ENCODE assay signal across 19 mouse cellular contexts in the genomic region with DNA sequence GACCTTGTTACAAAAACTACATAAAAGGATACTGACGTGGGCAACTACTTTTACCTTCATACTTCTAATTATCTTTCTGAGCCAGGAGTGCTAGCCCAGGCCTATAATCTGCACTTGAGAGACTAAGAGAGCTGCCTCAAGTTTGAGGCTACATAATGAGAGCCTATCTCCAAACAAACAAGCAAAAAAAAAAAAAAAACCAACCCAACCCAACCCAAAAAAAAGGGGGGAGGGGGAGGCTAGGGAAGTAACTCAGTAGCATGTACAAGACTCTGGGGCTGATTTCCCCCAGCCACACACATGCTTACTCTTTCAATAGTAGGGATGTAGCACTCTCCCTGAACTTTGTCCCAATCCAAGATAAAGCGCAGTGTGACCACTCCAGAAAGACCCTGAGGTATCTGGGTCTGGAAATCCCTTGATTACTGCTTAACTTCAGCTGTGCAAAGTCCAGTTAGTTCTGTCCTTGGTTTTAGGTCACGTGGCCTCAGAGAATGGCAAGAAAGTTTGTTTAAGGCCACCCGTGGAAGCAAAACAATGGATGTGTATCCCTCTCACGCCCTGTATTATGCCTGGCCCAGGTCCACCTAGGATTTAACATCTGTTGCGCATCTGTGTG. TPM values are rescaled to one million over a fixed set of nuclear protein-coding genes. Genes with fewer than 3 reads are reported as not detected.
DNase-seq lines count a peak whose midpoint lies in the region; ATAC-seq lines count a peak whose summit lies in the region.
"Had no signal": no experiment of that assay in that cellular context is flagged by ENCODE, and none has a peak within 500 bp of the region (broad histone marks: within the 10 kb centered on the region; RNA-seq: fewer than 3 reads in every experiment).

No protein-coding gene starts in this region.

- no peak overlapping the region for H3K9ac ChIP-seq in intestine, embryonic 14.5 days (ENCODE audit: low read length)
- H3K9ac ChIP-seq: limb, embryonic 13.5 days; liver, embryonic 15.5 days; midbrain, embryonic 13.5 days; neural tube, embryonic 13.5 days; stomach, embryonic 15.5 days had no signal

- no peak overlapping the region for H3K27ac ChIP-seq in intestine, embryonic 14.5 days (ENCODE audit: low read depth)
- H3K27ac ChIP-seq: forebrain, embryonic 10.5 days; limb, embryonic 13.5 days; liver, embryonic 15.5 days; midbrain, embryonic 13.5 days; neural tube, embryonic 13.5 days; stomach, embryonic 15.5 days had no signal

- no peaks in the 10 kb centered on the region for H3K36me3 ChIP-seq in intestine, embryonic 14.5 days (ENCODE audit: control insufficient read depth, insufficient read depth, low read length)
- H3K36me3 ChIP-seq: forebrain, embryonic 10.5 days; limb, embryonic 13.5 days; liver, embryonic 15.5 days; midbrain, embryonic 13.5 days; neural tube, embryonic 13.5 days; stomach, embryonic 15.5 days had no signal

- peak; percentile 14; the same call in 1 of the 2 replicates for ATAC-seq in intestine, embryonic 14.5 days (replicated peaks; ENCODE audit: low FRiP score, low TSS enrichment, low read depth)
- ATAC-seq: CD4-positive, CD25-positive, alpha-beta regulatory T cell, adult 4 months; hindbrain, embryonic 16.5 days; midbrain, embryonic 13.5 days had no signal

- WGBS in intestine, embryonic 14.5 days: 69% methylated on average over 6 of the region's 6 CpGs

- H3K27me3 ChIP-seq in intestine, embryonic 14.5 days (replicated peaks; ENCODE audit: control insufficient read depth, insufficient read depth, low read length): no peaks in the 10 kb centered on the region; the same call in 1 of the 2 replicates
- H3K27me3 ChIP-seq: limb, embryonic 13.5 days; liver, embryonic 15.5 days; stomach, embryonic 15.5 days had no signal

- DNase-seq in testis, postnatal 14 days (ENCODE audit: low spot score): peak; percentile 6
- no peak for DNase-seq in testis, postnatal 10 days (ENCODE audit: low spot score)
- no peak for DNase-seq in intestine, embryonic 14.5 days (ENCODE audit: low spot score)
- peak; percentile 39 to 59 for DNase-seq in kidney, postnatal 25 days
- DNase-seq in thymus, postnatal 10 days (ENCODE audit: low spot score in 2 of 2): no peak
- DNase-seq in frontal cortex, postnatal 14 days (ENCODE audit: low spot score in 2 of 2): no peak
- no peak for DNase-seq in adrenal gland, postnatal 4 days (ENCODE audit: low spot score in 2 of 2)
- DNase-seq: cerebellum, adult 2 months; gastrocnemius, postnatal 10 days; right cerebral cortex, postnatal 25 days; thymus, postnatal 14 days had no signal

- no peak overlapping the region for H3K4me3 ChIP-seq in intestine, embryonic 14.5 days (ENCODE audit: low read depth, low read length)
- H3K4me3 ChIP-seq: forebrain, embryonic 10.5 days; limb, embryonic 13.5 days; liver, embryonic 15.5 days; midbrain, embryonic 13.5 days; neural tube, embryonic 13.5 days; stomach, embryonic 15.5 days had no signal

- no peaks in the 10 kb centered on the region for H3K4me1 ChIP-seq in intestine, embryonic 14.5 days (replicated peaks; ENCODE audit: control insufficient read depth, insufficient read depth, low read length)
- H3K4me1 ChIP-seq: limb, embryonic 13.5 days; stomach, embryonic 15.5 days had no signal

- H3K4me2 ChIP-seq in intestine, embryonic 14.5 days (ENCODE audit: low read length): no peak overlapping the region
- H3K4me2 ChIP-seq: limb, embryonic 13.5 days; liver, embryonic 15.5 days; midbrain, embryonic 13.5 days; neural tube, embryonic 13.5 days; stomach, embryonic 15.5 days had no signal

- H3K9me3 ChIP-seq in intestine, embryonic 14.5 days (ENCODE audit: control insufficient read depth, low read length): no peaks in the 10 kb centered on the region
- H3K9me3 ChIP-seq: forebrain, embryonic 10.5 days; limb, embryonic 13.5 days; liver, embryonic 15.5 days; midbrain, embryonic 13.5 days; neural tube, embryonic 13.5 days; stomach, embryonic 15.5 days had no signal

RNA-seq across cellular contexts. Expression of gene Ddx3x, which starts 5.1 kb away (rescaled TPM):
- 140 and 170 TPM in 2 replicates for polyA plus RNA-seq in intestine, embryonic 14.5 days (2014; fragmentation: Nextera tagmentation; extraction: Ambion mirVana)
- 100 to 1,000 TPM; 262 to 355 TPM for total RNA-seq in adrenal gland, postnatal 4 days (2021)

Comparison
In these comparisons a context has a peak if more than half of its experiments do, and no peak if none do; other contexts are left out.
1. DNase-seq: peak in testis, postnatal 14 days (single experiment) and kidney, postnatal 25 days (2 of 2); none in testis, postnatal 10 days (single experiment), intestine, embryonic 14.5 days (single experiment), thymus, postnatal 10 days (0 of 2), frontal cortex, postnatal 14 days (0 of 2) and adrenal gland, postnatal 4 days (0 of 2).